Comparison of ENCODE assay signal across 13 mouse cellular contexts in genomic region chr1:58946718-58947117, GRCm38 (mm10).
"Had no signal": no experiment of that assay in that cellular context is flagged by ENCODE, and none has a peak within 500 bp of the region (broad histone marks: within the 10 kb centered on the region; RNA-seq: fewer than 3 reads in every experiment).

No protein-coding gene starts in this region.

- ATAC-seq: midbrain, embryonic 16.5 days had no signal

- DNase-seq: left cerebral cortex, postnatal 4 days; lung, adult 18-20 months; lung, postnatal 36 days; right cerebral cortex, postnatal 14 days; thymus, adult 2 months; thymus, postnatal 25 days had no signal

- H3K9me3 ChIP-seq: limb, embryonic 15.5 days; midbrain, embryonic 12.5 days; stomach, embryonic 15.5 days had no signal

- H3K9ac ChIP-seq: limb, embryonic 15.5 days; liver, embryonic 14.5 days; midbrain, embryonic 12.5 days; stomach, embryonic 15.5 days had no signal

- H3K27me3 ChIP-seq: limb, embryonic 15.5 days; midbrain, embryonic 12.5 days; stomach, embryonic 15.5 days had no signal

- H3K27ac ChIP-seq: kidney, postnatal 0 days; layer of hippocampus, adult 2 months; limb, embryonic 15.5 days; liver, embryonic 14.5 days; midbrain, embryonic 12.5 days; stomach, embryonic 15.5 days had no signal

- H3K4me3 ChIP-seq: layer of hippocampus, adult 2 months; limb, embryonic 15.5 days; midbrain, embryonic 12.5 days; stomach, embryonic 15.5 days had no signal

- H3K4me2 ChIP-seq: limb, embryonic 15.5 days; midbrain, embryonic 12.5 days; stomach, embryonic 15.5 days had no signal
